Mouse (Mus musculus) left cerebral cortex, adult 2 months (tissue): ENCODE results near the gene Pkmyt1. TPM values are rescaled to one million over a fixed set of nuclear protein-coding genes. Genes with fewer than 3 reads are reported as not detected.
A peak's percentile ranks its signal among the peaks of the same experiment; 100 is the strongest.

Source experiments
- DNase-seq, 2 experiments: peaks; one replicate each; pipeline ENCODE4 v3.0.0; 2021 to 2022; ENCODE audit warnings: low spot score in 2 of 2, mixed read lengths in 1 of 2; ENCODE audit errors: extremely low spot score in 1 of 2
- H3K27ac ChIP-seq: fragments of 200-600 bp; 2 replicates; pipeline ENCODE4 v1.8.1; 2022
- H3K4me3 ChIP-seq: fragments of 200-600 bp; 2 replicates; pipeline ENCODE4 v1.8.1; 2022
- CTCF ChIP-seq: fragments of 200-600 bp; IDR thresholded peaks from 2 replicates; pipeline ENCODE4 v1.8.1; 2022; ENCODE audit warnings: antibody characterized with exemption, mild to moderate bottlenecking, moderate library complexity
- intact Hi-C: fragments of 180-260 bp; cut with DNase I; formaldehyde crosslinking; loops from one replicate; pipeline ENCODE4 v1.15.1; 2025
- long read RNA-seq, 2 experiments: library from polyadenylated mRNA; stranded (forward); transcript quantifications; one replicate each; pipeline ENCODE4 v2.0.0; 2021; ENCODE audit warnings: borderline mapping rate in 2 of 2
- total RNA-seq, 2 experiments: library from RNA; stranded (reverse); gene quantifications; 2 replicates each; pipeline ENCODE4 v1.2.3; 2021

Pkmyt1 gene
- total RNA-seq: 1 to 10 TPM; 4.3 TPM
- long read RNA-seq, experiment 1, partial matches to known transcripts: 1 of 7 reads
- long read RNA-seq, experiment 1, other reads (novel, unspliced or antisense): 2 of 7 reads
- long read RNA-seq, experiment 2, partial matches to known transcripts: 2 of 7 reads
- long read RNA-seq, experiment 2, other reads (novel, unspliced or antisense): 2 of 7 reads

GRCm38 (mm10) chr17:23725999-23726757 is at the start of gene Pkmyt1:
Gene Pkmyt1, plus strand, starts transcription at chr17:23726336.
- Histone ChIP-seq H3K27ac (peak within 1 kb of the TSS; percentile 83), H3K4me3 (peak within 1 kb of the TSS; percentile 93)
- intact Hi-C loops: no loop called here
- no peak; the same call in 1 of the 2 replicates for TF ChIP-seq CTCF
- DNase-seq: peak; percentile 92 to 94

DNA sequence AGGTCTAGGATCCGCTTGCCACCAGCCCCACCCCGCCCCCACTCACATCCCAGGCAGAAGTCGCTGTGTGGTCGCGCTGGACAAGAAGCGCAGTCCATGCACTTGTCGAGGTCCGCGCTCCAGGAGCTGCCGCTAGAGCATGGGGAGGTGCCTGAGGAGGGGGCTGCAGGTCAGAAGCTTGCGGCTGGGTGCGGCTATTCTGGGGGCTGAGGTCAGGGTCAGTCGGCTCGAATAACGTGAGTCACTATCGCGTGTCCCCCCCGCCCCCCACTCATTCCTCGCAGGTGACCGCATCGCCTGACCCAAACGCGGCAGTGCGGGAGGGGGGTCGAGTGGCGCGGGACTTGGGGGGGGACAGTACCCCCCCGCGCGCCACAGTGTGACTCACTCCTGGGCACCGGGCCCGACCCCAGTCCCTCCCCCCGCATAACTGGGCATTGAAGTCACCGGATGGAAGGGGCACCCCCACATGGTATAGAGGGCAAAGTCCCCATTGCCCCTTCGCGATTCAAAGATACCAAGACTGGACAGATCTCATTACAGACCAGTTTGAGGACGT is 49.6 kb upstream of the Pkmyt1 start:
- H3K27ac ChIP-seq: 0 out of 2 replicates have a peak overlapping the region, but pooled peaks have one; percentile 16
- H3K4me3 ChIP-seq: peak overlapping the region; percentile 71
- no peak for DNase-seq
- no peak for TF ChIP-seq CTCF
- intact Hi-C loops: no loop called here

- intact Hi-C loops: no loop called here
- H3K27ac ChIP-seq: 0 out of 2 replicates have a peak within 1 kb of the TSS, but pooled peaks have one; percentile 16
- peak within 1 kb of the TSS; percentile 71 for H3K4me3 ChIP-seq
- DNase-seq: peak; percentile 80 to 81
- TF ChIP-seq CTCF: no peak
Observed at GRCm38 (mm10) chr17:23677236-23677679, 48.9 kb upstream of the Pkmyt1 start, which contains the start of gene Tnfrsf12a. Gene Tnfrsf12a, minus strand, starts transcription at chr17:23677468.

DNA sequence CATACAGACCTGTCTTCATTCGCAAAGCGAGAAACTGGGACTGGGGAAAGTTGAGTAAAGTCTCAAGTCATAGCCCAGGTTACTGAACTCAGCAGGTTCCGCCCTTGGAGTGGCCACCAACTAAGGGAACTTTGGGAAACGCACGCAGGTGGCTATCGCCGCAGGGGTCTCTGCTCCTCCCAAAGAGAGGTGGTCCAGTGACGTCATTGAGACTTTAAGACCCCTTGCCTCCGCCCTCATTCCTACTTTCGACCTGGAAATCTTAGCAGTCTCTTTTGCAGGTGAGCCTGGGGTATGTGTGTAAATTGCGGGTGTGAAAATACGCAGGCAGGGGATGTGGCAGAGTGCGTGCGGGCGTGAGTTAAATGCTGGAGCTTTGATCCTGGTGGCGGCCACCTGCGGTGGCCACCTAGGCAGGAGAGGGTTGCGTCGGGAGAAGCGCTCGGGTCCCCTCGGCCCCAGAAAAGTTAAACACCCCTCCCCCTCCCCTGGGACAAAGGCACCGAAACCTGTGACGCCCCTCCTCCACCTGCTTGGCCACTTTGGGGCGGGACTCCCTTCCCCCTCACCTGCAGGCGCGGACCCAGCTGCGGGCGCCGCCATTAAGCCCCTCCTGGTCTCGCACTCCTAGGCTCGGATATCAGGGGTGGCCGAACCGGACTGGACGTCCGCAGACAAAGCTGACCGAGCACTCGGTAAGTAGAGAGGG is 46.9 kb upstream of the Pkmyt1 start, which contains the start of gene Cldn6:
TSS of gene Cldn6 (plus strand) at position 123 of the 709 bp plus-strand sequence.
- Histone ChIP-seq H3K27ac (no peak within 1 kb of the TSS), H3K4me3 (no peak within 1 kb of the TSS)
- DNase-seq: peak in 1 of 2 experiments; percentile 8
- intact Hi-C loops: loop anchor here (1.0 kb wide), 1 partner anchor 19 kb away; no protein-coding TSS in a partner anchor
- TF ChIP-seq CTCF: no peak

DNA sequence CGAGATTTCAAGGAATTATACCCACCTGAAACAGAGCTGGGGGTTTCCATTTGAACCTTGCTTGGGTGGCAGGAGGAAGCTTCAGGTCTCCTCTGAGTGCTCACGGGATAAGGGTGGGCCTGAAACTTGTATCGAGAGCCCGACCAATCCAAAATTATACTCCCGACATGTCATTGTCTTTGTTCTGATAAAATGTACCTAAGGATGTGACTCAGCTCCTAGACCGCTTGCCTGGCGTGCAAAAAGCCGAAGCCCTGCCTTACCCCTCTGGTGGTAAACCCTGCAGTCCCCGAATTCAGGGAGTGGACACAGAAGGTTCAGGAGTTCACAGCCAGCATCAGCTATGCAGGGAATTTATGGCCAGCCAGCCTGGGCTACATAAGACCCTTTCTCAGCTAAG is 45.8 kb upstream of the Pkmyt1 start:
- intact Hi-C loops: no loop called here
- Histone ChIP-seq H3K27ac (no peak overlapping the region), H3K4me3 (no peak overlapping the region)
- no peak for TF ChIP-seq CTCF
- peak in 1 of 2 experiments; percentile 8 for DNase-seq

- no peak for TF ChIP-seq CTCF
- DNase-seq: no peak
- Histone ChIP-seq H3K4me3 (no peak overlapping the region), H3K27ac (no peak overlapping the region)
- intact Hi-C loops: no loop called here
Observed at GRCm38 (mm10) chr17:23681086-23681485, 45.0 kb upstream of the Pkmyt1 start.

DNA sequence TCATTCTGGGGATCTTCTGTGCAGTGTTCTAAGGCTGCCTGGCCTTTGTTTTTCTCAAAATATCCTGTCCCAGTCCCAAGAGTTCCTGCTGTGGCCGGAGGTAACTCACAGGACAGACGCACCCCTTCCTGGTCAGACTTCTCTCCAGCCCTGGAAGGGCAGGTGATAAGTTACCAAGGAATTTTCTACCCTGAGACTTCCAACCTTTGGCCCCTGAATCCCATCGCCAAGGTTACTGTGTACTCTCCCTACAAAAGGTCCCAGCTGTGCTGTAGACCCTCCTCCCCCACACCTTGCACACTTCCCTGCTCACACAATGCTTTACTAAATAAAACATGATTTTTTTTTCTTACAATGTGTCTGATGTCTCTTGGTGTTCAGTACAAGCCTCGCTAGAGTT is 44.0 kb upstream of the Pkmyt1 start:
- intact Hi-C loops: no loop called here
- Histone ChIP-seq H3K4me3 (no peak overlapping the region), H3K27ac (no peak overlapping the region)
- DNase-seq: no peak
- no peak for TF ChIP-seq CTCF

GRCm38 (mm10) chr17:23682530-23682929 is 43.6 kb upstream of the Pkmyt1 start:
- H3K4me3 ChIP-seq: no peak overlapping the region
- no peak overlapping the region for H3K27ac ChIP-seq
- TF ChIP-seq CTCF: no peak
- no peak for DNase-seq
- intact Hi-C loops: no loop called here

DNA sequence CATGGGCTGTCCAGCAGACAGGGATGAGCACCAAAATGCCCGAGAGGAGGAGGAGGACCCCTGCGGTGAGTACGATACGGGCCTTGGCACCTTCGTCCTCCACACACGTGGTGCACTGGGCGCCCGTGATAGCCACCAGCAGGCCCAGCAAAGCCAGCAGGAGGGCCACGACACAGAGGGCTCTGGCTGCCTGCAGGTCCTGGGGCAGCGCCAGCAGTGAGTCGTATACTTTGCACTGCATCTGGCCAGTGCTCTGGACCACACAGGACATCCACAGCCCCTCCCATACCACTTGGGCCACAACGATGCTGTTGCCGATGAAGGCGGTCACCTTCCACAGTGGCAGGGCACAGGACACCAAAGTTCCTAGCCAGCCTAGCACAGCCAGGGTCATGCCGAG is 42.9 kb upstream of the Pkmyt1 start:
- TF ChIP-seq CTCF: no peak
- no peak overlapping the region for H3K4me3 ChIP-seq
- intact Hi-C loops: no loop called here
- no peak overlapping the region for H3K27ac ChIP-seq
- DNase-seq: no peak

- Histone ChIP-seq H3K4me3 (no peak within 1 kb of the TSS), H3K27ac (no peak within 1 kb of the TSS)
- intact Hi-C loops: no loop called here
- no peak for TF ChIP-seq CTCF
- no peak for DNase-seq
Observed at GRCm38 (mm10) chr17:23683856-23684672, 42.1 kb upstream of the Pkmyt1 start, which contains the start of gene Cldn9. Gene Cldn9, minus strand, starts transcription at chr17:23684026.

DNA sequence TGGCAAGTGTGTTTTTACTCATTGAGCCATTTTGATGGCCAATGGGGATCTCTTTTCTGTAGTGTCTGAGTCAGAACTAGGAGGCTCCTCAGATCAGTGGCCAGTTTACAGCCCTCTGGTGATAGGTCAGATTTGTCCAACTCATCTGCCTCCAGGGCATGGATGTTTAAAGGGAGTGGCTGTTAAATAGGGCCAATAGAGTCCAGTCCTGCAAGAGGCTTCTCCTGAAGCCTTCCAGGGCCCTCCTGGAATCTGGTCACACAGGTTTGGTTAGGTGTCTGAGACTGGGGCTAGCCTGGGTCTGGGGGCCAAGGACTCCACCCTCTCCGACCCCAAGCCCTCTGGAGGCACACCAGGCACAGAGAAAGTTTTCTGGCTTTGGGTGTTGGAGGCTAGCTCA is 31.6 kb upstream of the Pkmyt1 start:
- Histone ChIP-seq H3K27ac (no peak overlapping the region), H3K4me3 (no peak overlapping the region)
- intact Hi-C loops: no loop called here
- no peak for DNase-seq
- no peak for TF ChIP-seq CTCF
